Mouse (Mus musculus) adrenal gland, postnatal 25 days (tissue): ENCODE data around the gene Srebf2. TPM values are rescaled to one million over a fixed set of nuclear protein-coding genes. Genes with fewer than 3 reads are reported as not detected.
"Not testable (repeated sequence)": the region's sequence is repeated elsewhere in the genome, so short reads cannot be mapped to it uniquely, and the experiment has no call there.

Source experiments
- DNase-seq: peaks from one replicate; pipeline ENCODE4 v3.0.0; 2021; ENCODE audit warnings: mixed read lengths
- microRNA-seq, 2 experiments: library from miRNA; unstranded; fragments of <30 nt; microRNA quantifications; one replicate each; pipeline ENCODE4 v1.2.0; 2021
- total RNA-seq: library from RNA; stranded (reverse); gene quantifications from 2 replicates; pipeline ENCODE4 v1.2.3, GENCODE M21; 2021

Srebf2 gene
- total RNA-seq, 1 experiment from 2014 or later = 95.5 TPM

DNA sequence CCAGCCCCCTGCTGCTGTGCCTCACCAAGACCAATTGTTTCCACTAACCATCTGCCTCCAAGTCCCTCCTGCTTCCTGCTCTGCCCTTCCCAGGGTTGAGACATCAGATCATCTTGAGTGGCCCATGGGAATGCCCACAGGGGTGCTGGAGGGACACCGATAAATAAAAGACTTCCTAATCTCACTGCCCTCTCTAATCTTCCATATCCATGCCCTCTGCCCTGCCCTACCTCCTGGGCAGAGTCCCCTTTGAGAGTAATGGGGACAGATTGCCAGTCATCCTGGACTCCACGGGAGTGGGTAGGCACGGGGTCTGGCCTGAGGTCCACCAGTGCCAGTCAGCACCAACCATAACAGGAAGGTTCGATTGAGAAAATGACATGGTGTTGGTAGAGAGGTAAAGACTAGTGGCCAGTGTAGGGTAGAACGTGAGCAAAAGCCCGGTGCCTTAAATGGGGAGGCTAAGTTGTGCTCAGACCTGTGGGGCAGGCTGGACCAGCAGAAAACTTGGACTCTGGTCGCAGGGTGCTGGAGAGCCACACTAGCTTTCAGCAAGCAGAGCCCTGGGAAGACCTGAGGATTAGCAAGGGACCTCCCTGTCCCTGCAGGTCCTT lies 77.7 kb downstream of the Srebf2 start:
- DNase-seq = no peak

DNA sequence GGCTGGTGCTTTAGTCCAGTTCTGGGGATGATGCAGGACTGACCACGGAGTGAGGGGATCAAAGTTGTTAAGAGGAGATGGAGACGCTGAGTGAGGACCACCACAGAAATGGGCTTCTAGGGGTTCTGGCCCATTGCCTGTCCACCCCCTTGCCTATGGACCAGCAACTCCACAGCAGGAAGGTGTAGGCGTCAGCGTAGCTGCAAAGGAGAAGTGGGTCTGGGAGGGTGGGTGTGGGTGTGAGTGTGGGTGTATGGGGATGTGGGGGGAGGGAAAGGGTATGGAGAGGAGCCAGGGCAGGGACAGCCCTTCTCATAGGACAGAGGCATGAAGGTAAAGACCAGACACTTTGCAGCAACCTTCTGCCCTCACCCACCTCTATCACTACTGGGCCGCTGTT lies 78.8 kb downstream of the Srebf2 start:
- no peak for DNase-seq

DNA sequence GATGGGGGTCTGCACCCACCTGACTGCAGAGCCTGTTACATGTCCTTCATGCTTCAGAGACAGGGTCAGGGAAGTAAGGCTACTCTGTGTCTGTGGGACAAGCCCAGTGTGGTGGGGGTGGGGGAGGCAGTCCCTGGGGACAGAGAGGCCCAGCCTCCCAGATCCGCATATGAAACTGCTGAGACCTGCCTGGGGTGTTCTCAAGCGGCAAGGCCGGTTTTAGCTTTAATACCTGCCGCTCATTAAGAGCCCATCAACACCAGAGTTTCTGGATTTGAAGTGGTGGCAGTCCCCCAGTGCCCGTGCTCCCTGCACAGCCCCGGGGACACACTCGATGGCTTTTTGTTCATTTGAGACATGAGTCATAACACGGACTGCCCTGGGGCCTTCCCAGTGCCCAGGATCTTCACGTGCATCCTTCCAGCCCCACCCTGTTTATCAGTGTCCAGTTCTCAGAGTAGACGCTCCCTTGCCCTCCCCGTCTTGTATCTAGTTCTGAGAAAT lies 82.6 kb downstream of the Srebf2 start:
- DNase-seq = no peak

DNA sequence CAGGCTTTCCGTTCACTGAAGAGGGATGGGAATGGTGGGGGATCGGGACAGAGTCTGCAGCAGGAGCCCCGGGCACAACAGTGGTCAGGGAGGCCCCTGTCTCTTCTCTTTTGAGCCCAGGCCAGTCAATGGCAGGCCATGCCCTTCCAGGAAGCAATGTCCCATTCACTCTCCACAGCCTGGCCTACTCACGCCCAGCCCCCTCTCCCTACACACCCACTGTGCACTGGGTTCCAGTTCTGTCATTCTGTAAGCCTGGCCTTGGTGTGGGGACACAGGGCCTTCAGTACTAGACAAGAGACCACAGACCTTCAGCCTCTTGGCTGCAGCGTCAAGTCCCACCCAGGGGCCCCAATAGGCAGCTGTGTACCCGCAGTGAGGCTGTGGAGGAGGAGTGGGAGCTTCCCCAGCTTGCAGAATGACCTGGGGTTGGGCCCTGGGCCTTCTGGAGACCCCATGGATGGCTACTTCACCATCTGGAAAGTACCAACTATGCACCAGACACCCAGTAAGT lies 83.2 kb downstream of the Srebf2 start:
- DNase-seq = no peak

DNA sequence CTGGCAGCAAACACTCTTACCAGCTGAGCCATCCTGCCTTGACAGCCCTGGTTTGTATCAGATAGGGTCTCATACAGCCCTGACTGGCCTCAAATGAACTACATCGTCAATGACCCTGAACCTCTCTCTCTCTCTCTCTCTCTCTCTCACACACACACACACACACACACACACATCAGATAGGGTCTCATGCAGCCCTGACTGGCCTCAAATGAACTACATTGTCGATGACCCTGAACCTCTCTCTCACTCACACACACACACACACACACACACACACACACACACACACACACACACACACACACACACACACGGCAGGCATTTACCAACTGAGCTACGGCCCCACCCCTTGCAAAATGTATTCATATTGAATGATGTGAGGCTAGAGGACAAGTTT lies 84.1 kb downstream of the Srebf2 start:
- no peak for DNase-seq

DNA sequence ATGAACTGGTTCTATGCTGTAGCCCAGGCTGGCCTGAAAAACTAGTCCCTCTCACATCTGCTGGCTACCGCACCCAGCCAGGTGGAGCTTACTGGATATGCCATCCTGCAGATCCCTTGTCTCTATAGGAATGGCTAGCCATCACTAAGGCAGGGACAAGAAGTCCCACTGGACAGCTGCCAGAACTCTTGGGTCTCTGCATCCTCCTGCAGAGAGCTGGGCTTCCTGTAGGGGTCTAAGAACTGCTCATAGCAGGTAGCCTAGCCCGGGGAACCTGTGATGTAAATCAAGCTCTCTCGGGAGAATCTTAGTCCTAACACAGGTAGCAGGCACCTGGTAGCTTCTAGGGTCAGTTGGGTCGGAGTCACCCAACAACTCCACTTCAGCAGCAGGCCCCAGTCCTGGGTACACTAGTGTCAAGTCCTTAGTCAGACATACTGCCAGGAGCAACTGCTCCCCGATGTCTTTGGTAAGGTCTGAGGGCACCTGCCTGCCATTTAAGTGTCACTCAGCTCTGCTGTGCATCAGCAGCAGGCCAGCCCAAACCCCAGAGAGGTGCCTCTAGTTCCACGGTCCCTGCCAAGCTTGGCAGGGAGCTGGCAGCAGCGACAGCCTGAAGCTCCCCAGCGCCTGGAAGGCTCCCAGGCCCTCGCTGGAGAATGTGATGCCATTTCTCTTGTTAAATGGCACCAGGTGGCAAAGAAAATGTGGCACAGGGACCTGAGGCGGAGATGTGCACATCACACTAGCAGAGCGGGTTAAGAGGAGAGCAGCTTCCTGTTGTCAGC lies 84.8 kb downstream of the Srebf2 start:
- no peak for DNase-seq

DNA sequence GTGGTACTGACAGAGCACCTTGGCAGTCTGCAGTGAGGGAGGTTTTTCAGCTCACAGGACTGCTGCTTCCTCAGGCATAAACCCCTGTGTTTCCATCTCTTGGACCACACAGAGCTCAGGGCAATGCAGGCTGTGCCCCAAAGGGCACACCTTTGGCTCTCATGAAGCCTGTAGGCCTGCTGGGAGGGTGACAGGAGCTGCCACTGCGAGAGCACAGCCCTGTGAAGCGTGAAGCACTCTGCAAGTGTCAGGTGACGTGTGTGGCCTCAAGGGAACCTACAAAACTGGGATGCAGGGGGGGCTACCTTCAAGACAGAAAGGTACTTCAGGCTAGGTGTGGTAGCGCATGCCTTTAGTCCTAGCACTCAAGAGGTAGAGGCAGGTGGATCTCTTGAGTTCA lies 85.7 kb downstream of the Srebf2 start:
- DNase-seq = no peak

DNA sequence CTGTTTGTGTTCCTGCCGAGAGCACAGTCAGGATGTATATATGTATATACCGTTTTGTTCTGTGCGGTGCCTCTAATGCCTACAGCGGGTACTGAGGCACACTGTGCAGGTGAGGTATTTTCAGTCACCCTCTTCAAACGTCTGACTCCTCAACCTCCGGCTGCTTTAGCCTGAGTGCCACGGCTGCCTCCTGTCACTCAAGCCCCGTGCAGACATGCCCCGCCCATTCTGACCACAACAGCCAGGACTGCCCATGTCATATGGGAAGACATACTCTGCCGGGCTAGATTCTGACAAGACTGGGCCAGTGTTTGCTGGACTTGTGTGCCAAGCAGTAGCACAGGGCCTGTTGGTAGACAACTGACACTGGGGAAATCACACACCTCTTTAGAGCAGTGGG lies 88.7 kb downstream of the Srebf2 start:
- DNase-seq = no peak

DNA sequence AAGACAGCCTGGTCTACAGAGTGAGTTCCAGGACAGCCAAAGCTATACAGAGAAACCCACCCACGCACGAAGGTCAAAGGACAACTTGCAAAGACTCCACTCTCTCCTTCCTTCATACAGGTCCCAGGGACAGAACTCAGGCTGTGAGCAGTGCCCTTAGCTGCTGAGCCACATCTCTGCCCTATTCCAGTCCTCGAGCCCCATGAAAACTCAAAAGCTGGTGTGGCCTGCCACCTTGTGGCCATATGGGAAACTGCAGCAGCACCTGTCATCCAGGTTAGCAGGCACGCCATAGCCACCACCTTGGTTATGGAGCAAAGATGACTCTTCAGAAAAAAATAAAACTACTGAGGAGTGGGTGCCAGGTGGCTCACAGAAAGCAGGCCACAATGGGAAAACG lies 89.6 kb downstream of the Srebf2 start:
- peak; percentile 76 for DNase-seq

DNA sequence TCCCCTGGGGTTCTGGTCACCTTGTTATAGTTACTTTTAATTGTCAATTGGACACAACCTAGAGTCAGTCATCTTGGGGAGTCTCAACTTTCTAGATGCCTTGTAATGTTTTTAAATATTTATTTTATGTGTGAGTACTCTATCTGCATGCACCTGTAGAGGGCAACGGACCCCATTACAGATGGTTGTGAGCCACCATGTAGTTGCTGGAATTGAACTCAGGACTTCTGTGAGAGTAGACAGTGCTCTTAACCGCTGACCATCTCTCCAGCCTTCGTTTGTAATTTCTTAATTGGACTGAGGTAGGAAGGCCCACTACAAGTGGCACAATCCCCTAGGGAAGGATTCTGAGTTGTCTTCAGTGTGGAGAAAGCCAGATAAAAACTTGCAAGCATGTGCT lies 96.3 kb downstream of the Srebf2 start:
- no peak for DNase-seq

DNA sequence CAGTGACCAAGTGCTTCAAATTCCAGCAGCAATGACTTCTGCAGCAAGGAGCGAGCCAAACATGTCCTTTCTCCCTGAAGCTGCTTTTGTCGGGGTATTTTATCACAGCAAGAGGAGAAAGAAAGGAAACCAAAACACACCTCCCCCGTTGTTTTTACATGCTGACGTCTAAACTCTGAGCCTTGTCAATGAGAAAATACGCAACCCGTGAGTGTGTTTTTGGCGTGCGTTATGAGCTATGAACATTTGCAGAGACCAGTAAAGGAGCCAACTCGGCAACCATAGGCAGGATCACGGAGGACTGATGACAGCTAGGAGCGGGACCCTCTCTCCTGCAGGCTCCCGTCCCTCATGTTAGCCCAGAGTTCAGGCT lies 96.7 kb downstream of the Srebf2 start:
- no peak for DNase-seq

DNA sequence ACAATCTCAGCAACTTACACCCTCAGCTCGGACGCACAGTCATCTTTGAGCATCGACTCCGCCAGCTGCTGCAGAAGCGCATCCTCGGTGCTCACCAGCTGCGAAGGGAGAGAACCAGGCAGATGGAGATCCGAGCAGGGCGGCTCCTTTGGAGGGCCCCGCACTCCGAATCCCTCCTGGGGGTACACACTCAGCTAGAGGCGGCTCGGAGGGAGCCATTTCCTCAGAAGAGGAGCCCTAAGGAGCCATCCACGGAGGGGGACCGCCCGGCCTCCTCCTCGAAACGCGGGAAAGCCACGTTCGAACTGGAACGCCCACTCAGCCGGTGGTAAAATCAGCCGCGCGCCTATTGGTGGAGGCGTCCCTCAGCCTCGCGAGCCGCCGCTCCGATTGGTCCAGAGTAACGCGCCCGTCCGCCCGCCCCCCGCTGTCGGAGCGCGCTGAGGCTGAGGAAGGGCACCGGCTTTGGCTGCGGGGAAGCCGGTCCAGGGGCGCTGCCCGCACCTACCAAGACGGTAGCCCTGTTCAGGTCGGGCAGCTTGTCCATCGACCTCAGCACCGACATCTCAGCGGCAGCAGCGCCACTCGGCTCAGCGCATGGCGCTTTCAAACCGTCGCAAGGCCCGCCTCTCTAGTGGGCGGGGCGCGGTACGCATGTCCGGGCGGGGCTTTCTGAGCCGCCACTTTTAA lies 97.3 kb downstream of the Srebf2 start, which contains the start of gene Cenpm:
Gene Cenpm (minus strand): TSS at position 634 of the 690 bp plus-strand sequence.
- peak; percentile 94 for DNase-seq

DNA sequence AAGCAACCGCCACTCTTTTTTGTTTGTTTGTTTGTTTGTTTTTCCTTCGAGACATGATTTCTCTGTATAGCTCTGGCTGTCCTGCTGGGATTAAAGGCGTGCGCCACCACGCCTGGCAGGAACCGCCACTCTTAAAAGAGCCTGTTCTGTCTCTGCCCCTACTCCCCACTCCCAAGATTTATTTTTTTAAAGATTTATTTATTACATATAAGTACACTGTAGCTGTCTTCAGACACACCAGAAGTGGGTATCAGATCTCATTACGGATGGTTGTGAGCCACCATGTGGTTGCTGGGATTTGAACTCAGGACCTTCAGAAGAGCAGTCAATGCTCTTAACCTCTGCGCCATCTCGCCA lies 97.8 kb downstream of the Srebf2 start:
- not testable (repeated sequence) for DNase-seq

DNA sequence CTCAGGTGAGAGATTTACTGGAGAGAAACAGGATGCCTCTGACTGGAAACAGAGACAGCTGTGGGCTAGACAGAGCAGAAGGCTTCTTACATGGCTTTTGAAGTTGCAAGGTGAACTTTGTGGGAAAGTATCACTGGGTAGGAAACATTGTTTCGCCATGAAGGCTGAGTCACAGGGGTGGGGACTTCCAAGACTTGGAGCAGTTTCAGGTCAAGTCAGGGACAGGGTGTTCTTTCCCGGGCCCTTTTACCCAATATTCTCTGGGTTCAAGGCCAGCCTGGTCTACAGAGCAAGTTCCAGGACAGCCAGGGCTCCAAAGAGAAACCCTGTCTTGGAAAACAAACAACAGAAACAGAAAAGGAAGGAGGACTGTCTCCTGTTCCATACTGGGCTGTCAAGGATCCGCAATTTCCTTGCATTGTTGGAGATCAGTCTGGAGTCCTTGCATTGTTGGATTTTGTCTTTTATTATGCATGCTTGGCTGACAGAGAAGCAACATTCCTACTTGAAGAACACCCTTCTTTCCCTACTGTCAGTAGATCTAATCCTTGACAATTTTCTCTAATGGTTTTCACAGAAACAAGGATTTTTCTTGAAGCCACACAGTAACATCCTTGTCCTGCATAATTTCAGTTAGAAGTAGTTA lies 100.3 kb downstream of the Srebf2 start:
- DNase-seq = peak; percentile 47

DNA sequence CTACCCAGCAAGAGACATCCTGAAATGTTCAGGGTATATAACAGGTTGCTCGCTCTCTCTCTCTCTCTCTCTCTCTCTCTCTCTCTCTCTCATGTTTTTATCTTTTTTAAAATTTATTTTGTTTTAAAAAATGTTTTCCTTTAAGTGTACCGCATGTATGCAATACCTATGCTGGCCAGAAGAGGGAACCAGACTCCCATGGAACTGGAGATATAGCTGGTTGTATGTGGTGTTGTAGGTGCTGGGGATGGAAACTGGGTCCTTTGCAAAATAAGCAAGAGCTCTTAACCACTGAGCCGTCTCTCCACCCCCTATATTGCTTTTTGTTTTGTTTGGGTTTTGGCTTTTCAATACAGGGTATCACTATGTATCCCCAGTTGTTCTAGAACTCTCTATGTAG lies 104.6 kb downstream of the Srebf2 start:
- no peak for DNase-seq

DNA sequence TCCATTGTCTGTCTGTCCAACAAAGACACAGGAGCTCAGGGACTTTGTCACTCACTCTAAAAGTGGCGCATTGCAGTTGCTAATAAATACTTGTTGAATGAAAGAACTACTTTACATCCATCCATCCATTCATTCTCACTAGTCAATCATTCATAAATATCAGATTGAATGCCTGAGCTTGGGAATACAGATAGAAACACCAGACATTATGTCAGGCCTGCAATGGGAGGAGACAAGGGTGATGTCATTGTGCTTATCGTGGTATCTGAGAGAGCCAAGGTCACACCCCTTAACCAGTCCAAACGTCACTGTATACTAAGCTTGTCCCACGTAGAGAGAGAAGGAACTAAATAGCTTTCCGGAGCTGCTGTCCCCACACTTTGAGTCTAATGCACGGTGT lies 105.1 kb downstream of the Srebf2 start, which contains the start of gene 1500009C09Rik:
Gene 1500009C09Rik (plus strand): TSS at position 301 of the 400 bp plus-strand sequence.
- DNase-seq = no peak

Small RNA genes lying within 50 kb of the gene (microRNA-seq; reads per million reads assigned to microRNA genes)
- 30.5 to 36.3 reads per million in 2 experiments for gene Mir33

Other genes with a start within 250 kb of the Srebf2 start
- 21.4 and 28.9 TPM in 2 replicates for gene Polr3h, start 220.9 kb upstream of the Srebf2 start, total RNA-seq
- 9.9 and 20.0 TPM in 2 replicates for gene Csdc2, start 210.4 kb upstream of the Srebf2 start, total RNA-seq
- gene Pmm1, start 186.3 kb upstream of the Srebf2 start, total RNA-seq = 70.2 and 103 TPM in 2 replicates
- gene 1700029P11Rik, start 166.6 kb upstream of the Srebf2 start, total RNA-seq = not detected in 2 replicates
- 81.4 and 102 TPM in 2 replicates for gene Xrcc6, start 159.3 kb upstream of the Srebf2 start, total RNA-seq
- 80.3 and 81.7 TPM in 2 replicates for gene Desi1, start 113.3 kb upstream of the Srebf2 start, total RNA-seq
- gene Snu13, start 99.6 kb upstream of the Srebf2 start, total RNA-seq = 83.1 and 99.8 TPM in 2 replicates
- gene 4930407I10Rik, start 88.0 kb upstream of the Srebf2 start, total RNA-seq = not detected in 2 replicates
- 2.8 and 4.3 TPM in 2 replicates for gene Mei1, start 77.2 kb upstream of the Srebf2 start, total RNA-seq
- gene Ccdc134, start 19.3 kb upstream of the Srebf2 start, total RNA-seq = 11.2 and 11.3 TPM in 2 replicates
- 0.24 and 0.48 TPM in 2 replicates for gene Shisa8, start 65.6 kb downstream of the Srebf2 start, total RNA-seq
- 0.21 TPM in 1 of 2 replicates, not detected in the other for gene Tnfrsf13c, start 77.2 kb downstream of the Srebf2 start, total RNA-seq
- gene Cenpm, start 97.6 kb downstream of the Srebf2 start, total RNA-seq = 5.9 and 7.5 TPM in 2 replicates
- gene 1500009C09Rik, start 105.2 kb downstream of the Srebf2 start, total RNA-seq = 0.62 TPM in 1 of 2 replicates, not detected in the other
- 3.0 and 4.3 TPM in 2 replicates for gene Sept3, start 127.7 kb downstream of the Srebf2 start, total RNA-seq
- gene Wbp2nl, start 151.8 kb downstream of the Srebf2 start, total RNA-seq = not detected in 2 replicates
- 71.5 and 75.4 TPM in 2 replicates for gene Naga, start 191.7 kb downstream of the Srebf2 start, total RNA-seq
- gene Pheta2, start 191.8 kb downstream of the Srebf2 start, total RNA-seq = 0.49 and 1.0 TPM in 2 replicates
- gene Smdt1, start 191.8 kb downstream of the Srebf2 start, total RNA-seq = 176 and 192 TPM in 2 replicates
- 531 and 557 TPM in 2 replicates for gene Ndufa6, start 207.1 kb downstream of the Srebf2 start, total RNA-seq
- gene Cyp2d22, start 233.1 kb downstream of the Srebf2 start, total RNA-seq = 40.4 and 48.4 TPM in 2 replicates
- 0.27 TPM in 1 of 2 replicates, not detected in the other for gene Cyp2d11, start 246.8 kb downstream of the Srebf2 start, total RNA-seq